Mouse (Mus musculus) midbrain, embryonic 10.5 days (tissue): ENCODE data around the gene Fnip1. TPM values are rescaled to one million over a fixed set of nuclear protein-coding genes. Genes with fewer than 3 reads are reported as not detected.
"Not testable (repeated sequence)": the region's sequence is repeated elsewhere in the genome, so short reads cannot be mapped to it uniquely, and the experiment has no call there.

Experiments
- DNase-seq: peaks from one replicate; pipeline ENCODE4 v3.0.0-alpha.2; 2017; ENCODE audit warnings: low spot score
- H3K27ac ChIP-seq: fragments of 300-500 bp; sonication (generic); replicated peaks from 2 replicates; pipeline ENCODE4 v1.5.1; 2016; ENCODE audit warnings: mild to moderate bottlenecking
- H3K27me3 ChIP-seq: fragments of 300-500 bp; sonication (generic); 2 replicates; pipeline ENCODE4 v1.6.1; 2016; ENCODE audit warnings: low read depth, mild to moderate bottlenecking; ENCODE audit not compliant: poor library complexity, severe bottlenecking
- H3K36me3 ChIP-seq: fragments of 300-500 bp; sonication (generic); 2 replicates; pipeline ENCODE4 v1.6.1; 2016; ENCODE audit warnings: mild to moderate bottlenecking, moderate library complexity
- H3K4me1 ChIP-seq: fragments of 300-500 bp; sonication (generic); 2 replicates; pipeline ENCODE4 v1.6.1; 2016
- H3K4me3 ChIP-seq: fragments of 300-500 bp; sonication (generic); 2 replicates; pipeline ENCODE4 v1.5.1; 2016; ENCODE audit warnings: mild to moderate bottlenecking, moderate library complexity
- H3K9me3 ChIP-seq: fragments of 300-500 bp; sonication (generic); replicated peaks from 2 replicates; pipeline ENCODE4 v1.6.1; 2016; ENCODE audit warnings: mild to moderate bottlenecking
- WGBS: fragments of 180-500 bp; shearing (Covaris S2); methylation state at CpG from one replicate; pipeline ENCODE4 v1.1.7; 2016; 5-methylcytosine and 5-hydroxymethylcytosine counted together
- polyA plus RNA-seq: library from polyadenylated mRNA; unstranded; fragments of >200 nt; fragmentation: Nextera tagmentation; extraction: Ambion mirVana; gene quantifications from 2 replicates; pipeline ENCODE4 v1.2.1, GENCODE M21; 2016

Fnip1 gene
- polyA plus RNA-seq, 1 experiment from 2014 or later, result 8.7 TPM

DNA sequence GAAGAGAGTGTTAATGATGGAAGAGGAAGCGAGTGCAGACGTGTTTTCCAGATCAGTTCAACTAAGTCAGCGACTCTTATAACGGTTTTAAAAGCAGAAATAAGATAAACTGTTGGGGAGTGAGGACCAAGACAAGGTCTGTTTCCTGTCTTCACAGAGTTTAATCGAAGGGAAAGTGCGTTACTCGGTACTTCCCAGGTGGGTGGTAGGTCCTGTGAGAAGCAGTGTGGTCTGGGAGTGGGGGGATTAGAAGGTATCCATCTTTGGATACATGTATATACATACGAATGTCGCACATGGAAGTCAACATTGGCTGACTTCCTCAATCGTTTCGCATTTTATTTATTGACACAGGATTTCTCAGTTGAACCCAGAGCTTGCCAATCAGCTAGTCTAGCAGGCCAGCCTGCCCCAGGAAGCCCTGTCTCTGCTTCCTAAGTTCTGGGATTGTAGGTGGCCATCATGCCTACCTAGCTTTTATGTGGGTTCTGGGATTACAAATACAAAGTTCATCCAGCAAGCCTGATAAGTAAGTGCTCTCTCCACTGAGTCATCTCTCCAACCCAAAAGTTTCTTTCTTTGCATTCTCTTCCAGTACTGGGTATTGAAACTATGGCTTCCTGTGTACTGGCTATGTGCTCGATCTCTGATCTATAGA, 10.2 kb upstream of the Fnip1 start:
- no peak overlapping the region for H3K4me3 ChIP-seq
- H3K27me3 ChIP-seq, result no peaks in the 10 kb centered on the region
- no peaks in the 10 kb centered on the region for H3K36me3 ChIP-seq
- H3K27ac ChIP-seq, result no peak overlapping the region
- peaks cover 3% of the 10 kb centered on the region; the same call in 1 of the 2 replicates for H3K4me1 ChIP-seq
- 85% methylated on average over 12 of the region's 12 CpGs for WGBS
- no peaks in the 10 kb centered on the region for H3K9me3 ChIP-seq
- no peak for DNase-seq

DNA sequence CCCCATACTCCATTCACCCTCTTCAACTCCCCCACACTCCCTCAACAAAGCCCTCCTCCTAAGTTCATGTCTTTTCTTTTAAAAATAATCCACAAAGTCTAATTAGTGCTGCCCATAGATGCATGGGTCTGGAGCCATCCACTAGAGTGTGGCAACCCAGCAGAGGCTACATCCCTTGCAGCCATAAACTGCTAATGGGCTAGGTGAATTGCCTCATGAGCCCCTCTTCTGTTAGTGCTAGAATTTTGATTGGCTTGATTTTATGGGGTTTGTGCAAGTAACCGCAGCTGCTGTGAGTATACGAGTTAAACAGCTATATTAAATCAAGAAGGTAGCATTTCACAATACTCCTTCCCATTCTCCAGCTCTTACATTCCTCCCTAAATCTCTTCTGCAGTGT, 8.8 kb upstream of the Fnip1 start:
- 97% methylated on average over 2 of the region's 2 CpGs for WGBS

DNA sequence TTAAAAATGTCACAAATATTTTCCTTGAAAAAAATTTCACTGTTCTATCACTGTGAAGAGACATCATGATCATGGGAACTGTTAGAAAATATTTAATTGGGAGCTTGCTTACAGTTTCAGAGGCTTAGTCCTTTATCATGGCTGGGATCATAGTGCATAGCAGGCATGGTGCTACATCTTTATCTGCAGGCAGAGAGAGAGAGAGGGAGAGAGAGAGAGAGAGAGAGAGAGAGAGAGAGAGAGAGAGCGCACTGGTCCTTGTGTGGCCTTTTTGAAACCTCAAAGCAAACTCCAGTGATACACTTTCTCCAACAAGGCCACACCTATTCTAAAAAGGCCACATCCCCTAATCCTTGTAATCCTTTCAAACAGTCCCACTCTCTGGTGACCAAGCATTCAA, 2.2 kb upstream of the Fnip1 start:
- Histone ChIP-seq H3K27me3 (no peaks in the 10 kb centered on the region), H3K4me1 (peaks cover 27% of the 10 kb centered on the region), H3K4me3 (no peak overlapping the region), H3K9me3 (no peaks in the 10 kb centered on the region), H3K27ac (no peak overlapping the region), H3K36me3 (no peaks in the 10 kb centered on the region)
- 100% methylated on average over 1 of the region's 1 CpGs for WGBS
- no peak for DNase-seq

More for the DNA sequence above, 8.8 kb upstream of the Fnip1 start:
- H3K27ac ChIP-seq, result no peak overlapping the region
- H3K9me3 ChIP-seq, result no peaks in the 10 kb centered on the region
- peaks cover 3% of the 10 kb centered on the region; the same call in 1 of the 2 replicates for H3K4me1 ChIP-seq
- H3K27me3 ChIP-seq, result no peaks in the 10 kb centered on the region
- no peak for DNase-seq
- H3K36me3 ChIP-seq, result no peaks in the 10 kb centered on the region
- H3K4me3 ChIP-seq, result no peak overlapping the region

DNA sequence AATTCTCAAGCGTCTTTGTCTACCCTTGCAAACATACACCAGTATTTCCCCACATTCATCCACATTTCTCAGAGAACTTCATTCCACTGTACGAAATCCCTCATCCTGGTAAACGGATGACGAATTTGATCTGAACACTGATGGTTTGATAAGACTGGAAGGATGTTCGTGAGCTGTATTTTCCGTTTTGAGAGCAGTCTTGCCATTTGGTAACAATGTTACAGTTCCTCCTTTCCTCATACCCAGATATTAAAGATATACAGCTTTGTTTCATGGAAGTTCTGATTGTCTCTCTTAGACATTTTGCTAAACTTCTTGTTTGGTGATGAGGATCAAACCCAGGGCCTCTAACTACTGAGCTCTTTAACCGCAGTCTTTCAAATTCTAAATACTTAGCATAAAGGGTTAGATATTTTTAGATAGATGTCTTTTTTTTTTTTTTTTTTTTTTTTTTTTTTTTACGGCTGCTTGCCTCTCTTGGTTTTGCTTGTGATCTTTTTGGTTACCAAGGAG, 633 bp upstream of the Fnip1 start:
- peaks cover 24% of the 10 kb centered on the region for H3K4me1 ChIP-seq
- H3K36me3 ChIP-seq, result no peaks in the 10 kb centered on the region
- H3K27me3 ChIP-seq, result no peaks in the 10 kb centered on the region
- 69% methylated on average over 8 of the region's 8 CpGs for WGBS
- peak overlapping the region; percentile 95 for H3K4me3 ChIP-seq
- no peaks in the 10 kb centered on the region for H3K9me3 ChIP-seq
- DNase-seq, result no peak
- H3K27ac ChIP-seq, result peak overlapping the region; percentile 96

DNA sequence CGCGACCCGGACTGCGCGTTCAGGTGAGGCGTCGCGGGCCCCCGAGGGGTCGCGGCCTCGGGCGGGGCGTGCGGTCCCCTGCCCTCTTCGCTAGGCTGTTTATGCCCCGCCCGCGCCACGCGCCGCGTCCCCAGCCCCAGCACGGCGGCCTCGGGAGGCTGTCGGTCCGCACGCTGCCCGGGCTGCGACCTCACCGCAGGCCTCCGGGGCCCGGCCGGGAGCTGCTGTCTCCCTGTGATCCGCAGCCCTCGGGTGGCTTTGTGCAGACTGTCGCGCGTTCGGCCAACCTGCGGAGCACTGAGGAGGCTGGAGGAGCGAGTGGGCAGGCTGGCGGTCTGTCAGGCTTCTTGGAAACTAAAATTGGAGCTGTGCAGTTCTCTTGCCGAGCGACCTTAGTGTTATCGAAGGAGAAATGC, 375 bp downstream of the Fnip1 start:
- WGBS, result under 1% methylated on average over 47 of the region's 47 CpGs
- Histone ChIP-seq H3K4me3 (peak overlapping the region; percentile 95), H3K36me3 (no peaks in the 10 kb centered on the region), H3K9me3 (no peaks in the 10 kb centered on the region), H3K4me1 (peaks cover 24% of the 10 kb centered on the region), H3K27ac (peak overlapping the region; percentile 96), H3K27me3 (no peaks in the 10 kb centered on the region)
- DNase-seq, result no peak

DNA sequence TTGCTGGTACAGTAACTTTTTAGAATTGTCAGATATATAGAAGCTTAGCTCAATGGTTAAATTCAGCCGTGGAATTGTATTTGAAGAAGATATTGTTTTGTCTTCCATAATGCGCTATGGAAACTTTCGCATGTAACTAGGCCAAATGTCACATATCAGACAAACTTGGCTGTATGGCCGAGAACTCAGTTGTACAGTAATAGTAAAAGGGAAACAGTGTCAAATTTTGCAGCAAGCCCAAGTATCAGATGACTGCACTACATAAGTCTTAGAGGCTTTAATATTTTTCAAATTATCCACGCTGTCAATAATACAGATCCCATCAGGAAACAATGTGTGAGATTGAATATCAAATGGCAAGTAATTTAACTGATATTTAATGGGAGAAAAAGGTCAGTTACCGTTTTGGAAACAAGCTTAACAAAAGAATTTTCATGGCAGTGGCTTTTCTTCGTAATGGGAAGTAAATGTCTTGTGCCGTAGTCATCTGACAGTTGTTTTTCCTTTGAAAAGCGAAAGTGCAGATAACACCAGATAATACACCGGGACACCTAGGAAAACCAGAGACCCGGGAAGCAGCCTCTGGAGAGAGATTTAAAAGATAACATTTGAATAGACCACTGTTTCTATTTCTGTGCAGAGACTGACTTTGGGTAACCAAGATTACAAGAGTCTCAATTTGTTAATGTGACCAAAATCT, 1.1 kb downstream of the Fnip1 start:
- H3K4me3 ChIP-seq, result peak overlapping the region; percentile 95
- WGBS, result 63% methylated on average over 11 of the region's 11 CpGs
- H3K27ac ChIP-seq, result no peak overlapping the region
- no peaks in the 10 kb centered on the region for H3K9me3 ChIP-seq
- no peak for DNase-seq
- H3K27me3 ChIP-seq, result no peaks in the 10 kb centered on the region
- H3K36me3 ChIP-seq, result no peaks in the 10 kb centered on the region
- peaks cover 24% of the 10 kb centered on the region for H3K4me1 ChIP-seq

DNA sequence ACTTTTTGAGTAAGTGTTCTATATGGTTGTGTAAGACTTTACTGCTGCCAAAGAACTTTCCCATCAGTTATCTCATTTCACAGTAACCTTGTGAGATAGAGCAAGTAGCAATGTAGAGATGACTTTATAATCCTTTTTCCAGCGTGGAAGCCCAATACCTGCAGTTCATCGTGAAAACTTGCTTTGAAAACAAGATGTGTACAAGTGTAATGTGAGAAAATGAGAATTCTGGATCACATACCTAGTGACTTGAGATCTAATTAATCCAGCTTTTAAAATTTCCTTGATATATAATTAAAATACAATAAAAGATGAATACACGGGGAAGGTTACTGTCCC, 1.7 kb downstream of the Fnip1 start:
- H3K4me3 ChIP-seq, result peak overlapping the region; percentile 95
- no peak overlapping the region for H3K27ac ChIP-seq
- H3K36me3 ChIP-seq, result no peaks in the 10 kb centered on the region
- H3K4me1 ChIP-seq, result peaks cover 24% of the 10 kb centered on the region
- no peaks in the 10 kb centered on the region for H3K27me3 ChIP-seq
- no peak for DNase-seq
- WGBS, result 84% methylated on average over 3 of the region's 3 CpGs
- H3K9me3 ChIP-seq, result no peaks in the 10 kb centered on the region

DNA sequence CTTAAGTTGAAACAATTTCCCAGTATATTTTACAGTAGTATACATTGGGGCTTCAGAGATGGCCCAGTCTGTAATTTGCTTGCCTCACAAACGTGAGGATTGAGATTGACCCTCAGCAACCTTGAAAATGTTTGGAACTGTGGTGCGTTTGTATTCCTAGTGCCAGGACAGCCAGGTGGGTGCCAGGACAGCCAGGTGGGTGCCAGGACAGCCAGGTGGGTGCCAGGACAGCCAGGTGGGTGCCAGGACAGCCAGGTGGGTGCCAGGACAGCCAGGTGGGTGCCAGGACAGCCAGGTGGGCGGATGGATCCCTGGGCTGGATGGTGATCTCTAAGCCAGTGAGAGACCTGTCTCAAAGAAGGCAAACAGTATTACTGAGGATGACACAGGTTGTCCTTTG, 12.8 kb downstream of the Fnip1 start:
- 92% methylated on average over 3 of the region's 3 CpGs for WGBS
- H3K4me3 ChIP-seq, H3K27me3 ChIP-seq, H3K36me3 ChIP-seq, H3K27ac ChIP-seq, H3K9me3 ChIP-seq, H3K4me1 ChIP-seq, DNase-seq: not testable (repeated sequence)

DNA sequence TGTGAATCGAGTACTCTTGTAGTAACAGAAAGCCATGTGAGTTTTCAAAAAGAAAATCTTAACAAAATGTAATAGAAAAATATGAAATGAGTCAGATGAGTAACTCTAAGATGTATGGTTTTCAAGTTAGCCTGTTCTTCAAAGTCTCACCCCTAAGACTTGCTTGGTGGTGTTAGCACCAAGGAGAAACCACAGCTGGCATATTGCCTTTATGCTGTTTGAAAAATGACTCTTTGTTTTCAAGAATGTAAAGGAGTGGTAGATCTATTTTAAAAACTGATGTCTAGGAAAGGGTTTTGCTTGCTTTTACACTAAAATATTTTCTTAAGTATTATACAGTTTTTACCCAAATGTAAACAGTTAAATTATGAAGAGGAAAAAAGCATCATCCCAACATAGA, 16.5 kb downstream of the Fnip1 start:
- no peak overlapping the region for H3K27ac ChIP-seq
- no peaks in the 10 kb centered on the region for H3K9me3 ChIP-seq
- 93% methylated on average over 1 of the region's 1 CpGs for WGBS
- H3K36me3 ChIP-seq, result no peaks in the 10 kb centered on the region
- DNase-seq, result no peak
- H3K4me3 ChIP-seq, result no peak overlapping the region
- no peaks in the 10 kb centered on the region for H3K27me3 ChIP-seq
- H3K4me1 ChIP-seq, result no peaks in the 10 kb centered on the region

DNA sequence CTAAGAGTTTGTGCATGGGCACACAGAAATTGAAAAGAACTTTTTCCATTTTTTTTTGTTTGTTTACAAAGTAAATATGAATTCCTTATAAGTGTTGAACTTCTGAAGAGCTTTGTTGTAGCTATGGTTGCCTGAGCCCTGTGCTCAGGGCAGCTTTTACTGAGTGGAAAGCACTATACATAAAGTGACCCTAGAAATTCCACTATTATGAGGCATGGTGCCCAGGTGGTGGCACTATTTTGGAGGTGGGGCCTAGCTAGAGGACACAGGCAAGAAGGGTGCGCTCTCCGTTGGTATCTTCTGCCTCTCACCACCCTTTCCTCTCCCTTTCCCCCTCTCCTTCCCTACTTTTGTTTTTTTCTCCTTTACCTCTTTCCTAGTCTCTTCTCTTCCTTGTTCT, 18.9 kb downstream of the Fnip1 start:
- no peaks in the 10 kb centered on the region for H3K4me1 ChIP-seq
- 74% methylated on average over 2 of the region's 2 CpGs for WGBS
- H3K4me3 ChIP-seq, result no peak overlapping the region
- no peaks in the 10 kb centered on the region for H3K9me3 ChIP-seq
- DNase-seq, result no peak
- H3K27ac ChIP-seq, result no peak overlapping the region
- H3K36me3 ChIP-seq, result no peaks in the 10 kb centered on the region
- no peaks in the 10 kb centered on the region for H3K27me3 ChIP-seq

DNA sequence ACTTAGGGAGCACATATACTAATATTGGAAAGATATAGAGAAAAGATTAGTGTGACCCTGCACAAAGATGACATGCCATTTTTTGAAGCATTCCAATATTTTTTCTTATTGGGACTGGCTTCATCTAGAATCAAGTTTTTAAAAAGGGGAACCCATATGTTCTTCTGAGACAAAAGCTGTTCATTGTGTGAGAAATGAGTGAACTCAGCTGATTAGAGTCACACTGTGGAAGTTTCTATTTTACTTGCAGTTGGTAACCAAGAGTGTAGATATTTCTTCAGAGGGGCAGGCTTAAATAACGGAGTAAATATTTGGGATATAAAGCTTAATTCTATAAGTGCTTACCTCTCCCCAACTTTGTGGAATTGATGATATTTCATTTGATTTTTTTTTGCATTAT, 20.2 kb downstream of the Fnip1 start:
- Histone ChIP-seq H3K27me3 (no peaks in the 10 kb centered on the region), H3K27ac (no peak overlapping the region), H3K4me3 (no peak overlapping the region), H3K9me3 (0 out of 2 replicates have a peak, but pooled peaks cover 3% of the 10 kb centered on the region), H3K4me1 (no peaks in the 10 kb centered on the region), H3K36me3 (peaks cover 6% of the 10 kb centered on the region; the same call in 1 of the 2 replicates)
- 92% methylated on average over 1 of the region's 1 CpGs for WGBS
- DNase-seq, result no peak

DNA sequence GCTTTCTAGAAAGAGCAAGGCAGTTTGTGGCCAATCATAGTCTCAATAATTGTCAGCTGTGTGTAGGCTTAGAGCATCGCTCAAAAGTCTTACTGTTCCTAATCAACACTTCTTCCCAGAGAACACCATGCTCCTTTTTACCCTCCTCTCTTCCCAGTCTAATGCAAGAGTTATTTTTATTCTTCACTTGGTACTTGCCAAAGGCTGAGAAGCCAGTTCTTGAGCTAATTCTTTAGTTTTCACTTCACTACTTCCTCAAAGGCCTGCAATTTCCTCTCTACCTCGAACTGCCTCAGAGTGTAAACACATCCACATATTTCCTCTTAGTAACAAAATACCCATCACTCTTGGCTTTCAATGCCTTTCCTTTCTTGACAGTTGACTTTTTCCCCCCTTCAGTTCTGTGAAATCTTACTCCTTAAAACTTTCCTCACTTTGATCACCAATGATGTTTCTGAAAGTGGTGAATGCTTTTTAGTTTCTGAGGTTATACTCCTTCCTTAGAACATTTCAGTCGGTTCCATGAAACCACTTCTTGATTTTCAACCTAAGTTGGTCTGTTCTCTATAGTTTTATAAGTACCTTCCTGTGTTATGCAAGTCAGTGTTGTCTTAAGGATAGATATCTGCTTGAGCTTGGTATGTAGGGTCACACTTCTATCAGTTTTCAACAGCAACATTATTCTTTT, 26.7 kb downstream of the Fnip1 start:
- 0 out of 2 replicates have a peak, but pooled peaks cover 3% of the 10 kb centered on the region for H3K9me3 ChIP-seq
- no peaks in the 10 kb centered on the region for H3K4me1 ChIP-seq
- H3K27ac ChIP-seq, result no peak overlapping the region
- H3K36me3 ChIP-seq, result peaks cover 16% of the 10 kb centered on the region
- DNase-seq, result no peak
- 76% methylated on average over 3 of the region's 3 CpGs for WGBS
- H3K27me3 ChIP-seq, result no peaks in the 10 kb centered on the region
- H3K4me3 ChIP-seq, result no peak overlapping the region

DNA sequence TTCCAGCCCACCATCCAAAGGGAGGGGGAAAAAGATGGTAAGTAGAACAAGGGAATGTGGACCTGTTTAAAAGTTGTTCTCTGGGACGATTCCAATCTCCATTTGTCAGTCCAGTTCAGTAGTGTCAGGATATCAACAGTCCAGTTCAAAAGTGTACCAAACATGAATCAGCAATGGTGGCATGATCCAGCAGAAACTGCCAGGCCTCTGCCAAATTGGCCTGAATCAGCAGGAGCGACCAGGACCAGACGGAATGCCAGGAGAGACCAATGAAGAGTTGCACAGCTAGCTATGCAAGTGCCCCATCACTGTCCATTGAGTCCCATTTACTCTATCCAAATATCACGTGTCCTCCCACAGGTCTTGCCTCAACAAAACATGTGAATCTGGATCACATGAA, 34.2 kb downstream of the Fnip1 start:
- Histone ChIP-seq H3K9me3 (no peaks in the 10 kb centered on the region; the same call in 1 of the 2 replicates), H3K27me3 (no peaks in the 10 kb centered on the region), H3K4me3 (no peak overlapping the region), H3K4me1 (no peaks in the 10 kb centered on the region), H3K36me3 (peaks cover 34% of the 10 kb centered on the region), H3K27ac (no peak overlapping the region)
- DNase-seq, result no peak
- 93% methylated on average over 4 of the region's 4 CpGs for WGBS
